Mouse (Mus musculus): Measurements from ENCODE around the gene Chd1.

GRCm38 (mm10) chr17:15720841-15721240 lies 16.1 kb downstream of the Chd1 start:
- TF ChIP-seq CTCF (IDR thresholded peaks at IDR 0.05; ENCODE audit: borderline replicate concordance, insufficient read depth, low read depth, low read length) (no peak), POLR2A (IDR thresholded peaks at IDR 0.05; ENCODE audit: borderline replicate concordance, insufficient read depth, low read length) (no peak)
